Mouse (Mus musculus): ENCODE results near the gene Gse1. TPM values are rescaled to one million over a fixed set of nuclear protein-coding genes. Genes with fewer than 3 reads are reported as not detected.

Gse1 gene
- total RNA-seq (2021) = 10 to 100 TPM; 25.5 to 38.6 TPM
- long read RNA-seq, experiment 1, full-length matches to known transcripts = 1 of 16 reads
- long read RNA-seq, experiment 1, partial matches to known transcripts = 8 of 16 reads
- long read RNA-seq, experiment 1, other reads (novel, unspliced or antisense) = 7 of 16 reads
- long read RNA-seq, experiment 2, full-length matches to known transcripts = 1 of 7 reads
- long read RNA-seq, experiment 2, partial matches to known transcripts = 2 of 7 reads
- long read RNA-seq, experiment 2, other reads (novel, unspliced or antisense) = 4 of 7 reads

- peak; percentile 83 for DNase-seq
Observed at GRCm38 (mm10) chr8:120227891-120228591, at the start of gene Gse1. TSS of gene Gse1 (plus strand) at chr8:120228456.

- peak; percentile 95 for DNase-seq
Observed at GRCm38 (mm10) chr8:120179027-120179431, 49.2 kb upstream of the Gse1 start.

GRCm38 (mm10) chr8:120180445-120180970 lies 47.7 kb upstream of the Gse1 start:
- DNase-seq = no peak

GRCm38 (mm10) chr8:120181274-120181673 lies 47.0 kb upstream of the Gse1 start:
- DNase-seq = no peak

GRCm38 (mm10) chr8:120181861-120182414 lies 46.3 kb upstream of the Gse1 start:
- DNase-seq = no peak

- DNase-seq = peak; percentile 44
Observed at GRCm38 (mm10) chr8:120184366-120184765, 43.9 kb upstream of the Gse1 start.

- DNase-seq = peak; percentile 61
Observed at GRCm38 (mm10) chr8:120184850-120185792, 43.1 kb upstream of the Gse1 start.

GRCm38 (mm10) chr8:120186454-120186853 lies 41.8 kb upstream of the Gse1 start:
- DNase-seq = peak; percentile 35

GRCm38 (mm10) chr8:120188510-120188909 lies 39.7 kb upstream of the Gse1 start:
- DNase-seq = peak; percentile 51

- DNase-seq = no peak
Observed at GRCm38 (mm10) chr8:120189440-120189839, 38.8 kb upstream of the Gse1 start.

GRCm38 (mm10) chr8:120190107-120190809 lies 38.0 kb upstream of the Gse1 start:
- DNase-seq = no peak

- DNase-seq = peak; percentile 99
Observed at GRCm38 (mm10) chr8:120190810-120191413, 37.3 kb upstream of the Gse1 start.

- DNase-seq = no peak
Observed at GRCm38 (mm10) chr8:120191633-120192032, 36.6 kb upstream of the Gse1 start.

GRCm38 (mm10) chr8:120192118-120192517 lies 36.1 kb upstream of the Gse1 start:
- no peak for DNase-seq

GRCm38 (mm10) chr8:120201351-120201750 lies 26.9 kb upstream of the Gse1 start:
- no peak for DNase-seq

- no peak for DNase-seq
Observed at GRCm38 (mm10) chr8:120202546-120202945, 25.7 kb upstream of the Gse1 start.

- DNase-seq = no peak
Observed at GRCm38 (mm10) chr8:120204736-120205360, 23.4 kb upstream of the Gse1 start.

GRCm38 (mm10) chr8:120205916-120206315 lies 22.3 kb upstream of the Gse1 start:
- DNase-seq = no peak

GRCm38 (mm10) chr8:120207364-120207763 lies 20.9 kb upstream of the Gse1 start:
- no peak for DNase-seq

- DNase-seq = no peak
Observed at GRCm38 (mm10) chr8:120208113-120208512, 20.1 kb upstream of the Gse1 start.
